Mouse (Mus musculus): ENCODE measurements around the gene Hhipl1. TPM values are rescaled to one million over a fixed set of nuclear protein-coding genes. Genes with fewer than 3 reads are reported as not detected.

Hhipl1 gene
- polyA plus RNA-seq, 1 experiment from 2014 or later: 1.00 TPM

DNA sequence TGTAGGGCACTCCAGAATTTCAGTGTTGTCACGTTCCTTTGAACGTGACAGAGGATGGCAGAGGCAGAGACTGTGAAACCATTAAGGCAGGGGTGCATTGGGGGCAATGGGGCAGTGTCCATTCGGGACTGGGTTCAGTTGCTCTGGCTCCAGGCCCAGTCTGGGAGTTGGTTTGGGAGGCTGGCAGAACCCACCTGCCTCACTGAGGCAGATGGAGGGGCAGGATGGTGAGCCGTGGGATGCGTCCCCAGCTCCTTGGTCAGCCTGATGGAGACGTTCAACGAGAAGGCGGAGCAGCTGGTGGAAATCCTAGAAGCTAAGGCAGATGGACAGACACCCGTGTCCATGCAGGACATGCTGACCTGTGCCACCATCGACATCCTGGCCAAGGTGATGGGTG lies 44.9 kb downstream of the Hhipl1 start:
- Histone ChIP-seq H3K9me3 (replicated peaks) (no peaks in the 10 kb centered on the region; the same call in 1 of the 2 replicates), H3K4me2 (no peak overlapping the region), H3K36me3 (no peaks in the 10 kb centered on the region), H3K9ac (no peak overlapping the region), H3K4me3 (replicated peaks) (no peak overlapping the region), H3K27me3 (peaks cover 54% of the 10 kb centered on the region), H3K4me1 (peaks cover 10% of the 10 kb centered on the region), H3K27ac (no peak overlapping the region)
- WGBS: 69% methylated on average over 10 of the region's 10 CpGs
- no peak for ATAC-seq (replicated peaks; ENCODE audit: low FRiP score)

DNA sequence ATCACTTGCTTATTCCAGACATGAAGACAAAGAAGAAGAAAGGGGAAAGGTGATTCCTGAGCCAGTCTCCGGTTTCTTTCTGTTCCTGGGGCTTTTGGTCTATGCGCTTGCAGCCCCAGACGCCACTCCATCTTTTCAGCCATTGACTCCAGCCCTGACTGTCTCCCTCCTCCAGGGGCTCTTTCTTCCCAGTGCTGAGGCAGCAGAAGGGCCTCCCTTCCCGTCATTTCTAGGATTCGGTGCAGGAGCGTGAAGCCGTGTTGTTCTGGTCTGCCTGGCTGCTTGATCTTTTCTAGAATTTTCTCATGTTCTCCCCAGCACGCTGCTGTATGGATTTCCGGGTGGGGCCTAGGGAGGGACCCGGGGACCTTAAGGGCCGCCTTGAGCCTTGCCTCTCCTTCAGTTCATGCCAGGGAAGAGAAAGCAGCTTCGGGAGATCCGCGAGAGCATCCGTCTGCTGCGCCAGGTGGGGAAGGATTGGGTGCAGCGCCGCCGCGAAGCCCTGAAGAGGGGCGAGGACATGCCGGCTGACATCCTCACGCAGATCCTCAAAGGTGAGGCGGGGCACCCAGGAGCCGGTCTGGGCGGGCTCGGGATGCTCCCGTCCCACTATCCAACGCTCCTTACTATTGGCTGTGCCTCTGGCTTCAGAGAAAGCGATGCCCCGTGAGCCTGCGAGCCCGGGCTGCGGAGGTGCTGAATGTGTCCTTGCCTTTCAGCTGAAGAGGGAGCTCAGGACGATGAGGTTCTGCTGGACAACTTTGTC lies 46.5 kb downstream of the Hhipl1 start:
- peaks cover 54% of the 10 kb centered on the region for H3K27me3 ChIP-seq
- H3K4me1 ChIP-seq: peaks cover 10% of the 10 kb centered on the region
- no peaks in the 10 kb centered on the region; the same call in 1 of the 2 replicates for H3K9me3 ChIP-seq (replicated peaks)
- H3K4me2 ChIP-seq: peak overlapping the region; percentile 48
- ATAC-seq (replicated peaks; ENCODE audit: low FRiP score): no peak
- 7% methylated on average over 35 of the region's 35 CpGs for WGBS
- H3K36me3 ChIP-seq: no peaks in the 10 kb centered on the region
- no peak overlapping the region for H3K27ac ChIP-seq
- H3K4me3 ChIP-seq (replicated peaks): peak overlapping the region; percentile 15; the same call in 1 of the 2 replicates
- H3K9ac ChIP-seq: no peak overlapping the region

DNA sequence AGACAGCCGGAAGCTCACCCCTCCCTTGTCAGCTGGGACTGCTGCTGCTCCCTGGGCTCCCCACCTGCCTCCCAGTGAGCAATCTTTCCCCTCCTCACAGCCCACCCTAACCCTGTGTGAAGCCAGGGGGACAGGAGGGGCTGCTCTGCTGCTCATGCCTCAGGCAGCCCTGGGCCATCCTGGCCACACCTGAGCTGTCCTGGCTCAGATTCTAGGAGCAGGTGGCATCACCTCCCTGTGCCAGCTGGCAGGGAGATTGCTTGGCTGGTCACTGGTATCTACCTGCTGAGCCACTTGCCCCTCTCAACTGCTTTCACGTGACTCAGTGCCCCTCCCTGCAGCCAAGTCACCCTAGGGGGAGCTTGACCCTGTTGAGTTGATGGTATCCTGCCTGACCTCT lies 48.2 kb downstream of the Hhipl1 start:
- 72% methylated on average over 2 of the region's 2 CpGs for WGBS
- H3K27me3 ChIP-seq: peaks cover 48% of the 10 kb centered on the region
- H3K9me3 ChIP-seq (replicated peaks): no peaks in the 10 kb centered on the region; the same call in 1 of the 2 replicates
- ATAC-seq (replicated peaks; ENCODE audit: low FRiP score): peak; percentile 26; the same call in 1 of the 2 replicates
- H3K4me1 ChIP-seq: peaks cover 10% of the 10 kb centered on the region
- no peak overlapping the region for H3K27ac ChIP-seq
- H3K9ac ChIP-seq: no peak overlapping the region
- H3K36me3 ChIP-seq: no peaks in the 10 kb centered on the region
- H3K4me3 ChIP-seq (replicated peaks): no peak overlapping the region
- H3K4me2 ChIP-seq: no peak overlapping the region

DNA sequence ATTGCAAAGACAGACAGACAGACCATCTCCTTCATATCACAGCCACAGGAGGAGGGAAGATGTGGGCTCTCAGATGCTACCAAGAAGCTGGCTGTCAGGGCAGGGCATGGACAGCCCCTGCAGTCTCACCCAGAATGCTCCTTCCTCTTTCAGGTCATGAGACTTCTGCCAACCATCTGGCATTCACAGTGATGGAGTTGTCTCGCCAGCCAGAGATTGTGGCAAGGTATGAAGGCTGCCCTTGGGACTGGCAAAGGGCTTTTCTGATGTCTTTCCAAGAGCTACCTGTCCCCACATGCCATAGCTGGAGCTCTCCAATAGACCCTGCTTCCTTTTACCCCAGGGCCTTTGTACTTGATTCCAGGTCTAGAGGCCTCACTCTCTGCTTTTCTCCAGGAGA lies 49.2 kb downstream of the Hhipl1 start:
- no peaks in the 10 kb centered on the region; the same call in 1 of the 2 replicates for H3K9me3 ChIP-seq (replicated peaks)
- no peak overlapping the region for H3K9ac ChIP-seq
- no peak for ATAC-seq (replicated peaks; ENCODE audit: low FRiP score)
- H3K4me3 ChIP-seq (replicated peaks): no peak overlapping the region
- no peak overlapping the region for H3K27ac ChIP-seq
- no peaks in the 10 kb centered on the region for H3K36me3 ChIP-seq
- peaks cover 41% of the 10 kb centered on the region for H3K27me3 ChIP-seq
- H3K4me2 ChIP-seq: no peak overlapping the region
- WGBS: 83% methylated on average over 1 of the region's 1 CpGs
- H3K4me1 ChIP-seq: peaks cover 10% of the 10 kb centered on the region

DNA sequence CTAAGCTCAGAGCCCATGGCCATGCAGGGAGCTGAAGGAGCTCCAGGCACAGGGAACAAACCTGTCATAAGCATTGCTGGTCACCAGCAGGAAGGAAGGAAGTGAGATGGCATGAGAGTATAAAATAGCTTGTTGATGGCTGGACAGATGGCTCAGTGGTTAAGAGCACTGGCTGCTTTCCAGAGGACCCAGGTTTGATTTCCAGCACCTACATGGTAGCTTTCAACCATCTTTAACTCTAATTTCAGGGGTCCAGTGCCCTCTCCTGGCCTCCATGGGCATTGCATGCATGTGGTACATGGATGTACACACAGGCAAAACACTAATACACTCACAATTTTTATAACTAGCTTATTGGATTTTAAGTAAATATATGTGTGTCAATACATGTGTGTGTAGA lies 49.9 kb downstream of the Hhipl1 start:
- ATAC-seq (replicated peaks; ENCODE audit: low FRiP score): no peak
- Histone ChIP-seq H3K4me2 (no peak overlapping the region), H3K9ac (no peak overlapping the region), H3K36me3 (no peaks in the 10 kb centered on the region), H3K4me1 (peaks cover 10% of the 10 kb centered on the region), H3K27ac (no peak overlapping the region), H3K9me3 (replicated peaks) (no peaks in the 10 kb centered on the region; the same call in 1 of the 2 replicates), H3K27me3 (peaks cover 35% of the 10 kb centered on the region), H3K4me3 (replicated peaks) (no peak overlapping the region)

DNA sequence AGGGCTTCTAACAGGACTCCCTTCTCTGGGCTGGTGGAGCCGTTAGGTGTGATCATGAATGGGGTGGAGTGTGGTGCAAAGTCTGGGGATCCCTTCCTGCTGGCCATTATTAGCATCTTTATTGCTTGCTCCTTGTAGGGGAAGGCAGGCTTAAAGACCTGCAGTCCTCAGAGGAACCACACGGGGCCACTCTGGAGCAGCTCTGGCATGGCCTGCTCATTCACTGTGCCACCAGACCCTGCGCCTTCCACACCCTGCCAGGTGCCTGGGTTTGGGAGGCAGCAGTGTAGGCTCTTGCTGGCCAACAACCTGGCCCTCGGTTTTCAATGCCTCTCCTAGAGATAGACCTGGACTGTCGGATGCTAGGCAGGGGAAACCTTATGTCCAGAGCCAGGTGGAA lies 57.7 kb downstream of the Hhipl1 start:
- Histone ChIP-seq H3K9me3 (replicated peaks) (no peaks in the 10 kb centered on the region), H3K4me1 (peaks cover 37% of the 10 kb centered on the region), H3K9ac (no peak overlapping the region; the same call in 1 of the 2 replicates), H3K4me2 (no peak overlapping the region), H3K27ac (no peak overlapping the region), H3K27me3 (no peaks in the 10 kb centered on the region), H3K4me3 (replicated peaks) (no peak overlapping the region), H3K36me3 (no peaks in the 10 kb centered on the region)
- peak; percentile 66 for ATAC-seq (replicated peaks; ENCODE audit: low FRiP score)
- WGBS: 2% methylated on average over 5 of the region's 5 CpGs

DNA sequence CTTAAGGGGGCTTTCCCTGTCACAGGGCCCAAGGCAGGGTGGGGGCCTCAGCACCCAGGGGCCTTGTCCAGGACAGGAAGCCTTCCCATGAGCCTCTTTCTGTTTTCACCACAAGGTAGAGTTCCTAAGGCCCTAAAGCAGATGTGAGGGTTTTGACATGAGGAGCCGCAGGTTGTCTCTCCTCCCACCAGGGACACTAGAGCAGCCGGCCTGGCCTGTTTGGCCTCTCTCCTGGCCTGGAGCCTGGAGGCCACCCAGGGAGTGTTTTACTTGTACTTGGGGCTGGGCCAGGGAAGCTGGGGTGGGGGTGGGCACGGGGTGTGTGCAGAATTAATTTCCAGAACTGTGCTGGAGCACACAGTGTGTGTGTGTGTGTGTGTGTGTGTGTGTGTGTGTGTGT lies 59.3 kb downstream of the Hhipl1 start:
- no peak overlapping the region for H3K4me3 ChIP-seq (replicated peaks)
- H3K36me3 ChIP-seq: no peaks in the 10 kb centered on the region
- H3K27ac ChIP-seq: no peak overlapping the region
- peaks cover 49% of the 10 kb centered on the region for H3K4me1 ChIP-seq
- H3K4me2 ChIP-seq: no peak overlapping the region
- H3K27me3 ChIP-seq: no peaks in the 10 kb centered on the region
- no peaks in the 10 kb centered on the region for H3K9me3 ChIP-seq (replicated peaks)
- ATAC-seq (replicated peaks; ENCODE audit: low FRiP score): no peak; the same call in 1 of the 2 replicates
- WGBS: 25% methylated on average over 3 of the region's 3 CpGs
- H3K9ac ChIP-seq: no peak overlapping the region

DNA sequence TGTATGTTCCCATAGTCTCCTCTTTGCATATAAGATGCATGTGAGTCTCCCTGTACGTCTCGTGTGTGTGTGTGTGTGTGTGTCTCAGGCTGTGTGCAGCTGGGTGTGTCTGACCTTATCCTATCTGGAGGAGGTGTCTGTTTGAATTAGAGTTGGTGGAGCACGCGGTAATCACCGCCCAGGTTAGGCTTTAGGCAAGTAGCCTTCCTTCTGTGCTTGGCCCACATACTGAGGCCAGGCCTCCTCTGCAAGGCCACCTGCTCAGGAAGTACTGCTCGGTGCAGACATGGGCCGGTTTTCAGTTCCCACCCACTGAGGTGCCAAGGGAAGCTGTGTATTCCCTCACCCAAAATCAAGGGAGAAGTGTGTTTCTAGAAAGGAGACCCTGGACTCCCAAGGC lies 59.8 kb downstream of the Hhipl1 start:
- Histone ChIP-seq H3K27me3 (no peaks in the 10 kb centered on the region), H3K9ac (no peak overlapping the region), H3K27ac (no peak overlapping the region), H3K4me1 (peaks cover 54% of the 10 kb centered on the region), H3K36me3 (no peaks in the 10 kb centered on the region), H3K4me2 (no peak overlapping the region), H3K9me3 (replicated peaks) (no peaks in the 10 kb centered on the region), H3K4me3 (replicated peaks) (no peak overlapping the region)
- ATAC-seq (replicated peaks; ENCODE audit: low FRiP score): no peak
- 56% methylated on average over 7 of the region's 7 CpGs for whole genome bisulfite sequencing

DNA sequence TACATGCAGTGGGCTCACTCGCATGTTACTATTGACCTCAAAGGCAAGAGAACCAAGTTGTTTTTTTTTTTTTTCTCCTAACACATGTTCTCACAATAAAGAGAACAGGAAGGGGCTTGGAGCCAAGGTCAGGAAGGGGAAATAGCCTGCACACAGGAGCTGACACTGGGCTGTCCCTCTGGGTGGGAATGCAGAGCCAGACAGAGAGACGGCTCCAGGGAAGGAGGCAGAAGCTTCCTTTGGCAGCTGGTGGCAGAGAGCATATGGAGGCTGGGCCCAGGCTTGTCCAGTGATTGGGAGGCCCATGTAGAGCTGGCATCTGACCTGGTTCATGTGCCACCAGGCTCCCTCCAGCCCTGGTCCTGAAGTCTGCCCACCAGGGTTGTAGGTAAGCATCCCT lies 61.8 kb downstream of the Hhipl1 start:
- Histone ChIP-seq H3K27ac (no peak overlapping the region), H3K9me3 (replicated peaks) (no peaks in the 10 kb centered on the region), H3K4me1 (peaks cover 66% of the 10 kb centered on the region), H3K4me3 (replicated peaks) (no peak overlapping the region), H3K4me2 (no peak overlapping the region), H3K9ac (no peak overlapping the region), H3K36me3 (no peaks in the 10 kb centered on the region), H3K27me3 (no peaks in the 10 kb centered on the region)
- no peak for ATAC-seq (replicated peaks; ENCODE audit: low FRiP score)
- WGBS: 60% methylated on average over 2 of the region's 2 CpGs

DNA sequence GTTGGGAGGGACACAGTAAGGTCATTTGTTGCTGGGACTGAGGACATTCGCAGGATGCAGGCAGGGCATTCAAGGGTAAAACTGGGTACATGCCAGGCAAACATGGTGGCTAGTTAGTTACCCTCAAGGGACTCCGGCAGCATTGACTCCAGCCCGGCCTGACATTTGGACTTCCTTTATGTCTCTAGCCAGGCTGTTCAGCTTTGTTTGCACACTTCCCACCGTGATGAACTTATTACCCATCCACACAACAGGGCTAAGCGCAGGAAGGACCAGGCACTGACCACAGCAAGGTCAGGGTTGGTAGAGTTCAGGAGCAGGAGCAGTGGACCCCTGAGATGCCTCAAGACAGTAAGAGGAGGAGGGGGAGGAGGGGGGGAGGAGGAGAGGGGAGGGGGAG lies 62.9 kb downstream of the Hhipl1 start:
- Histone ChIP-seq H3K4me1 (peaks cover 69% of the 10 kb centered on the region), H3K4me2 (no peak overlapping the region), H3K4me3 (replicated peaks) (no peak overlapping the region), H3K9ac (no peak overlapping the region), H3K27ac (peak overlapping the region; percentile 43; the same call in 1 of the 2 replicates), H3K27me3 (no peaks in the 10 kb centered on the region), H3K36me3 (no peaks in the 10 kb centered on the region), H3K9me3 (replicated peaks) (no peaks in the 10 kb centered on the region)
- ATAC-seq (replicated peaks; ENCODE audit: low FRiP score): no peak
- WGBS: 51% methylated on average over 5 of the region's 5 CpGs

DNA sequence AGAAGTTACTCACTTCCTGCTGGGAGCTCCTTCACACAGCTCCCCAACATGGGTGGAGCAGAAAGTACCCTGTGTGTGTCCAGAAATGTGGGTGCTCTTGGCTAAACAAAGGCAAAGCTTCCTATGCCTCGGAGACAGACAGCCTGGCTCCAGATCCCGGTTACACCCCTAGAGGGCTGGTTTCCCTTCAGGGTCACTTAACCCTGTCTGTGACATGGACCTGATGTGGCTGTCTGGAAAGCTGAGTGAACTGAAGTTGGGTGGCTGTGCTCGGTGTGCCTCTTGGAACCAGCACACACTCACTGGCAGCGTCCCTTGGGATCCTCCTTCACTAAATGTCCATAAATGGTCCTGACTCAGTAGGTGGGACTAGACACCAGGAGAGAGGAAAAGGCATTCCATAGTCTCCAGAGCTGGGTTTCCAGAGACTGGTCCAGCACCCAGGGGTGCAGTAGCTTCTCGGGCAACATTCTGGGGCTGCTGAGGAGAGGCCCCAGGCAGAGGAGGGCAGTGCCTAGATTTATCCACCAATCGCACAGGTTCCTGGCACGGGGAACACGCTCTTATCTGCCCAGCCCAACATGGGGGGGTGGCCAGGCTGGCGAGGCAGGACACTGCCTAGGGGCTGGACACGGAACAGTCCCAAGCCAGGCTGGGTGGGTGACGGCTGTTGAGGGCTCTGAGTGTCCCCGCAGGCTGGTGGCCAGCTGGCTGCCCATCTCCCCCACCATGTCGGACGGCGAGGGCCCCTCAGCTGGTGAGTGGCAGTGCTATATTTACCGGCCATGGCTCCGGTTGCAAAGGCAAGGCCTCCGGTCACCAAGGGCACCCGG lies 64.7 kb downstream of the Hhipl1 start, which contains the start of gene Eml1:
Eml1 (plus strand) TSS at position 362 of the 833 bp plus-strand sequence.
- Histone ChIP-seq H3K27ac (peak within 1 kb of the TSS; percentile 61), H3K36me3 (no peaks in the 10 kb centered on the region), H3K9me3 (replicated peaks) (no peaks in the 10 kb centered on the region), H3K4me1 (peaks cover 65% of the 10 kb centered on the region), H3K27me3 (no peaks in the 10 kb centered on the region), H3K4me2 (peak within 1 kb of the TSS; percentile 41), H3K9ac (peak within 1 kb of the TSS; percentile 7; the same call in 1 of the 2 replicates), H3K4me3 (replicated peaks) (no peak within 1 kb of the TSS)
- peak; percentile 41; the same call in 1 of the 2 replicates for ATAC-seq (replicated peaks; ENCODE audit: low FRiP score)
- WGBS: 39% methylated on average over 19 of the region's 19 CpGs

DNA sequence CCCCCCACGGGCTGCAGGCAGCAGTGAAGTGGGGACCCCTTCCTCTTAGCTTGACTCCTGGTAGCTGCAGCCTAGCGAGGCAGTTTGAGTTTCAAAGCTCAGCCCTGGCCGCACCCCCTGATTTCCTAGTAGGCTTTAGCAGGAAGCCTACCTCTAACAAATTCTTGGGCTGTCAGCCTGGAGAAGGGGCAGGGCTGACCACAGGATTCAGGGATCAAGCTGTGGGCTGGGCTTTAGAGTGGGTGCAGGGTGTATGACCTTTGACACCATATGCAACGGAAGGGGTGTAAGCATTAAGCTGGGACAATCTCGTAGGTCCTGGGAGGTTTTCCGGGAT lies 65.3 kb downstream of the Hhipl1 start:
- Histone ChIP-seq H3K4me3 (replicated peaks) (no peak overlapping the region), H3K27me3 (no peaks in the 10 kb centered on the region), H3K4me2 (peak overlapping the region; percentile 41), H3K9me3 (replicated peaks) (no peaks in the 10 kb centered on the region), H3K9ac (peak overlapping the region; percentile 7; the same call in 1 of the 2 replicates), H3K36me3 (no peaks in the 10 kb centered on the region), H3K27ac (peak overlapping the region; percentile 61), H3K4me1 (peaks cover 62% of the 10 kb centered on the region)
- 43% methylated on average over 6 of the region's 6 CpGs for WGBS
- ATAC-seq (replicated peaks; ENCODE audit: low FRiP score): 0 out of 2 replicates have a peak, but pooled peaks have one; percentile 2
